Mouse (Mus musculus) liver, embryonic 14.5 days (tissue): ENCODE results near the gene Efna3.

ENCODE experiments used
- CTCF ChIP-seq: IDR thresholded peaks from 2 replicates; pipeline ENCODE4 v1.5.1; 2016; ENCODE audit warnings: antibody characterized with exemption, low read depth, control low read depth
- EP300 ChIP-seq: IDR thresholded peaks from 2 replicates; pipeline ENCODE4 v1.6.1; 2016; ENCODE audit warnings: antibody characterized with exemption, low read depth

DNA sequence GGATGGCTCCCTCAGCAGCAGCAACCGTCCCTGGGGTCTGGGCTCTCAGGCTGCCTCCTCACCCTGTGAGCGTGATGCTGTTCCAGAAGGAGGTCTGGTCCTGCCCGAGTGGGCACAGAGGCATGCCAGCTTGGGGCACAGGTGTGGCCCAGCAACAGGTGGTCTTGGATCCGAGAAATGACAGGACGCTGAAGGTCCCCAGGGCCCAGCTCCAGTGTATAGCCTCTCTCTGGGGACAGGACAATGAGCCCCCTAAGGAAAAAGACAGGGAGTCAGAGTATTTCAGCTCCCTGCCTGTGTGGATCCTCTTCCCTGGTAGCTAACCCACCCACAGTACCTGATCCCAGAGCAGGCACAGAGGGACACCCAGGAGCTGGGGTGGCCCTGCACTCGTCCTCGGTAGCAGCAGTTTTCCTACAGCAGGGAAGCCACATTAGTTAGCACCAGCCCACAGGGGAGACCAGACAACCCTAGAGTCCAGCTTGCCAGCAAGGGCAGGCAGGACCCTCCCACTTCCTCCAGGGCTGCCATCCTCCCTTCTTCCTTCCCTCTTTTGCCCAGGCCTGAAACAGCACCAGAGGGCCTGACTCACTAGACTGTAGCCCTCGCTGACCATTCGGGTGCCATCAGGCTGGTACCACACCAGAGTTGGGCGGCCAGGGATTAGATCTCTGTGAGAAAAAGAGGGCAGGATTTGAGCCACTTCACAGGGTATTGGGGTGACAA is 24.2 kb upstream of the Efna3 start:
- TF ChIP-seq EP300, result no peak
- TF ChIP-seq CTCF, result no peak
